9 mouse cellular contexts compared by ENCODE assay signal in the genomic region with DNA sequence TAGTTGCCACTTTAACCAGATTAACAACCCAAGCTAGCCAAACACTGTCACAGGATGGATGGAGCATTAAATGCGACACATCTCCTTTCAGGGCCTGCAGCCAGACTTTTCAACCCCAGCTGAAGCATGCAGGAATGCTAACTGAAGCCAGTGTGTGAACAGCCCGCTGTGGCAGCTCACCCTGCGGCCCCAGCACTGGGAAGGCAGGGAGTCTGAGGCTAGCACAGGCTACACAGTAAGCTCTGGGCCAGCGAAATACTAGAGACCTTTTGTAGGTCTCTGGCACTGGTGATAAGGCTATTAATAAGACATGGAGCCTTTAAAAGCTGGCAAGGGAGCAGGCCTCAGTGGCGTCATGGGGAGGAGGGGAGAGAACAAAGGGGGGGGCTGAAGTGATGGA. TPM values are rescaled to one million over a fixed set of nuclear protein-coding genes. Genes with fewer than 3 reads are reported as not detected.
DNase-seq lines count a peak whose midpoint lies in the region; ATAC-seq and TF ChIP-seq lines count a peak whose summit lies in the region.
"Had no signal": no experiment of that assay in that cellular context is flagged by ENCODE, and none has a peak within 500 bp of the region (broad histone marks: within the 10 kb centered on the region; RNA-seq: fewer than 3 reads in every experiment).

No protein-coding gene starts in this region.

- no peaks in the 10 kb centered on the region for H3K9me3 ChIP-seq in heart, embryonic 10.5 days
- H3K9me3 ChIP-seq in limb, embryonic 15.5 days = no peaks in the 10 kb centered on the region

- WGBS in heart, embryonic 10.5 days = 39% methylated on average over 5 of the region's 5 CpGs
- 36% methylated on average over 5 of the region's 5 CpGs for WGBS in limb, embryonic 15.5 days
- 92% methylated on average over 5 of the region's 5 CpGs for WGBS in thymus, adult 2 months

- ATAC-seq in limb, embryonic 15.5 days (ENCODE audit: insufficient number of reproducible peaks, low FRiP score, low TSS enrichment, low read depth) = peak; percentile 63; the same call in 1 of the 2 replicates
- no peak for ATAC-seq in erythroid progenitor cell, adult 5-6 weeks (replicated peaks; ENCODE audit: low FRiP score, poor library complexity, severe bottlenecking)

- H3K36me3 ChIP-seq in heart, embryonic 10.5 days = no peaks in the 10 kb centered on the region
- H3K36me3 ChIP-seq in limb, embryonic 15.5 days = no peaks in the 10 kb centered on the region
- H3K36me3 ChIP-seq in thymus, adult 2 months (ENCODE audit: control insufficient read depth, insufficient read depth, low read length) = no peaks in the 10 kb centered on the region

- H3K4me2 ChIP-seq in limb, embryonic 15.5 days = no peak overlapping the region

- peak; percentile 37 for DNase-seq in cerebellum, adult 9-10 months
- no peak for DNase-seq in cerebellum, postnatal 14 days
- peak; percentile 77 for DNase-seq in NIH3T3 (ENCODE audit: low read depth)
- DNase-seq in heart, embryonic 10.5 days (ENCODE audit: low spot score) = no peak
- no peak for DNase-seq in right cerebral cortex, postnatal 10 days (ENCODE audit: low spot score in 2 of 2)
- no peak for DNase-seq in thymus, adult 2 months
- DNase-seq: retina, postnatal 1 day had no signal

- no peak for TF ChIP-seq POLR2A in thymus, adult 2 months (IDR thresholded peaks at IDR 0.05; ENCODE audit: control insufficient read depth, extremely low read depth, insufficient read depth, low read length, poor library complexity)

- no peaks in the 10 kb centered on the region for H3K27me3 ChIP-seq in heart, embryonic 10.5 days (ENCODE audit: insufficient read depth, poor library complexity, severe bottlenecking)
- H3K27me3 ChIP-seq in limb, embryonic 15.5 days = no peaks in the 10 kb centered on the region
- H3K27me3 ChIP-seq in thymus, adult 2 months (ENCODE audit: control insufficient read depth, insufficient read depth, low read length) = no peaks in the 10 kb centered on the region

- no peak overlapping the region for H3K4me3 ChIP-seq in heart, embryonic 10.5 days
- no peak overlapping the region for H3K4me3 ChIP-seq in limb, embryonic 15.5 days
- H3K4me3 ChIP-seq in thymus, adult 2 months (ENCODE audit: control insufficient read depth, insufficient read depth, low read length) = no peak overlapping the region

- TF ChIP-seq CTCF in thymus, adult 2 months (IDR thresholded peaks at IDR 0.05; ENCODE audit: borderline replicate concordance, control insufficient read depth, extremely low read depth, insufficient read depth, low read length, poor library complexity) = no peak

- H3K4me1 ChIP-seq in heart, embryonic 10.5 days = peaks cover 39% of the 10 kb centered on the region
- peaks cover 5% of the 10 kb centered on the region for H3K4me1 ChIP-seq in limb, embryonic 15.5 days
- peaks cover 3% of the 10 kb centered on the region for H3K4me1 ChIP-seq in thymus, adult 2 months (replicated peaks; ENCODE audit: control insufficient read depth, insufficient read depth, low read length)

- no peak overlapping the region for H3K9ac ChIP-seq in limb, embryonic 15.5 days

- peak overlapping the region; percentile 64 for H3K27ac ChIP-seq in heart, embryonic 10.5 days
- H3K27ac ChIP-seq in limb, embryonic 15.5 days = no peak overlapping the region
- H3K27ac ChIP-seq in thymus, adult 2 months (ENCODE audit: control insufficient read depth, insufficient read depth, low read length) = no peak overlapping the region

RNA-seq across cellular contexts. Expression of a gene that starts 49.1 kb away (rescaled TPM):
- polyA plus RNA-seq in heart, embryonic 10.5 days (2016; fragmentation: Nextera tagmentation; extraction: Ambion mirVana) = 44.9 and 53.3 TPM in 2 replicates
- 39.6 and 41.1 TPM in 2 replicates for polyA plus RNA-seq in limb, embryonic 15.5 days (2015; fragmentation: Nextera tagmentation; extraction: Ambion mirVana)
- 47.8 and 48.5 TPM in 2 replicates for polyA plus RNA-seq in thymus, adult 2 months (2012; rRNA removed)
- total RNA-seq in erythroid progenitor cell, adult 5-6 weeks (2015; ENCODE audit: low replicate concordance) = 21.4 and 40.7 TPM in 2 replicates
- 35.3 and 51.2 TPM in 2 replicates for total RNA-seq in erythroid progenitor cell, adult 5-6 weeks (2017; ENCODE audit: low replicate concordance)

Comparison
In these comparisons a context has a peak if more than half of its experiments do, and no peak if none do; other contexts are left out.
1. DNase-seq: peak in cerebellum, adult 9-10 months (single experiment) and NIH3T3 (single experiment); none in cerebellum, postnatal 14 days (0 of 2), heart, embryonic 10.5 days (single experiment), right cerebral cortex, postnatal 10 days (0 of 2) and thymus, adult 2 months (single experiment).